Mouse (Mus musculus): ENCODE results near the gene Elp6.

DNA sequence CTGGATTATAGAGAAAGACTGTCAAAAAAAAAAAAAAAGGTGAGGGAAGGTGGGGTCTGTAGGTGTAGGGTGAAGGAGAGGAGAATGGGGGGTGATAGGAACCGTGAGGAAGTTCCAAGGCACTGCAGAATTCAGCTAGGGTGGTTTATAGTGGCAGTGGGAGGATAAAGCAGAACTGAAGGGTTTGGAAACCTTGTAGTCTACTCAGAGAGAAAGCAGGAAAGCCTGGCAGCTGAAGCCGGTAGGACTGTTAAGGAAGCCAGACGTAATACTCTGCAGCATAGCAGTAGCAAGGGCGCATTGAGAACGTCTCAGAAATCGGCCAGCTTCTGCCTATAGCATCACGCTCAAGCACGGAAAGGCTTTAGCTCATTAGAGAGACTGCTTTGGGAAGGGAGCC, 37.0 kb downstream of the Elp6 start:
- TF ChIP-seq CTCF (conservative IDR thresholded peaks at IDR 0.05; ENCODE audit: low read length) (no peak), POU5F1 (IDR thresholded peaks at IDR 0.05; ENCODE audit: borderline replicate concordance, low read length) (no peak), NANOG (IDR thresholded peaks at IDR 0.05; ENCODE audit: borderline replicate concordance, low read length) (no peak)
